Mouse (Mus musculus): ENCODE data around the gene Btf3.

Gene Btf3

GRCm38 (mm10) chr13:98305257-98305656 is 11.5 kb downstream of the Btf3 start:
- H3K4me1 ChIP-seq (replicated peaks; ENCODE audit: low read depth, low read length) = peaks cover 49% of the 10 kb centered on the region
- H3K36me3 ChIP-seq (ENCODE audit: insufficient read depth, low read length) = peaks cover 31% of the 10 kb centered on the region
- H3K4me3 ChIP-seq (replicated peaks; ENCODE audit: low read length) = no peak overlapping the region
- no peaks in the 10 kb centered on the region for H3K27me3 ChIP-seq (ENCODE audit: insufficient read depth, low read length)
- peaks cover 8% of the 10 kb centered on the region for H3K9me3 ChIP-seq (ENCODE audit: low read length)
- TF ChIP-seq CTCF (conservative IDR thresholded peaks at IDR 0.05; ENCODE audit: low read length) (no peak), POU5F1 (IDR thresholded peaks at IDR 0.05; ENCODE audit: borderline replicate concordance, low read length) (no peak), NANOG (IDR thresholded peaks at IDR 0.05; ENCODE audit: borderline replicate concordance, low read length) (no peak)

GRCm38 (mm10) chr13:98298833-98299758 is 17.7 kb downstream of the Btf3 start:
- Histone ChIP-seq H3K4me1 (replicated peaks; ENCODE audit: low read depth, low read length) (peaks cover 27% of the 10 kb centered on the region), H3K9me3 (ENCODE audit: low read length) (peaks cover 14% of the 10 kb centered on the region), H3K4me3 (replicated peaks; ENCODE audit: low read length) (no peak overlapping the region), H3K27me3 (ENCODE audit: insufficient read depth, low read length) (no peaks in the 10 kb centered on the region), H3K36me3 (ENCODE audit: insufficient read depth, low read length) (no peaks in the 10 kb centered on the region)
- TF ChIP-seq CTCF (conservative IDR thresholded peaks at IDR 0.05; ENCODE audit: low read length) (peak; percentile 63), POU5F1 (IDR thresholded peaks at IDR 0.05; ENCODE audit: borderline replicate concordance, low read length) (no peak)

GRCm38 (mm10) chr13:98297883-98298482 is 18.8 kb downstream of the Btf3 start:
- no peaks in the 10 kb centered on the region for H3K36me3 ChIP-seq (ENCODE audit: insufficient read depth, low read length)
- TF ChIP-seq POU5F1 (IDR thresholded peaks at IDR 0.05; ENCODE audit: borderline replicate concordance, low read length) (no peak), NANOG (IDR thresholded peaks at IDR 0.05; ENCODE audit: borderline replicate concordance, low read length) (no peak), CTCF (conservative IDR thresholded peaks at IDR 0.05; ENCODE audit: low read length) (peak; percentile 46)
- H3K9me3 ChIP-seq (ENCODE audit: low read length) = peaks cover 10% of the 10 kb centered on the region
- peaks cover 32% of the 10 kb centered on the region for H3K4me1 ChIP-seq (replicated peaks; ENCODE audit: low read depth, low read length)
- no peaks in the 10 kb centered on the region for H3K27me3 ChIP-seq (ENCODE audit: insufficient read depth, low read length)
- H3K4me3 ChIP-seq (replicated peaks; ENCODE audit: low read length) = no peak overlapping the region

GRCm38 (mm10) chr13:98296072-98296471 is 20.7 kb downstream of the Btf3 start:
- Histone ChIP-seq H3K9me3 (ENCODE audit: low read length) (peaks cover 10% of the 10 kb centered on the region), H3K27me3 (ENCODE audit: insufficient read depth, low read length) (no peaks in the 10 kb centered on the region)
- TF ChIP-seq CTCF (conservative IDR thresholded peaks at IDR 0.05; ENCODE audit: low read length) (no peak), POU5F1 (IDR thresholded peaks at IDR 0.05; ENCODE audit: borderline replicate concordance, low read length) (no peak), NANOG (IDR thresholded peaks at IDR 0.05; ENCODE audit: borderline replicate concordance, low read length) (no peak)

GRCm38 (mm10) chr13:98291712-98292111 is 25.1 kb downstream of the Btf3 start:
- peaks cover 10% of the 10 kb centered on the region for H3K9me3 ChIP-seq (ENCODE audit: low read length)
- H3K36me3 ChIP-seq (ENCODE audit: insufficient read depth, low read length) = no peaks in the 10 kb centered on the region
- no peak overlapping the region for H3K4me3 ChIP-seq (replicated peaks; ENCODE audit: low read length)
- no peaks in the 10 kb centered on the region for H3K27me3 ChIP-seq (ENCODE audit: insufficient read depth, low read length)
- TF ChIP-seq POU5F1 (IDR thresholded peaks at IDR 0.05; ENCODE audit: borderline replicate concordance, low read length) (no peak), NANOG (IDR thresholded peaks at IDR 0.05; ENCODE audit: borderline replicate concordance, low read length) (no peak), CTCF (conservative IDR thresholded peaks at IDR 0.05; ENCODE audit: low read length) (no peak)
- H3K4me1 ChIP-seq (replicated peaks; ENCODE audit: low read depth, low read length) = peaks cover 29% of the 10 kb centered on the region

More at GRCm38 (mm10) chr13:98296072-98296471, 20.7 kb downstream of the Btf3 start:
- Histone ChIP-seq H3K36me3 (ENCODE audit: insufficient read depth, low read length) (no peaks in the 10 kb centered on the region), H3K4me1 (replicated peaks; ENCODE audit: low read depth, low read length) (peaks cover 42% of the 10 kb centered on the region), H3K4me3 (replicated peaks; ENCODE audit: low read length) (0 out of 2 replicates have a peak overlapping the region, but pooled peaks have one; percentile 17)

GRCm38 (mm10) chr13:98290719-98291118 is 26.1 kb downstream of the Btf3 start:
- no peaks in the 10 kb centered on the region for H3K36me3 ChIP-seq (ENCODE audit: insufficient read depth, low read length)
- TF ChIP-seq CTCF (conservative IDR thresholded peaks at IDR 0.05; ENCODE audit: low read length) (0 out of 2 replicates have a peak, but pooled peaks have one; percentile 1), POU5F1 (IDR thresholded peaks at IDR 0.05; ENCODE audit: borderline replicate concordance, low read length) (no peak), NANOG (IDR thresholded peaks at IDR 0.05; ENCODE audit: borderline replicate concordance, low read length) (no peak)

GRCm38 (mm10) chr13:98280990-98281650 is 35.7 kb downstream of the Btf3 start:
- H3K9me3 ChIP-seq (ENCODE audit: low read length) = no peaks in the 10 kb centered on the region

More at GRCm38 (mm10) chr13:98290719-98291118, 26.1 kb downstream of the Btf3 start:
- Histone ChIP-seq H3K9me3 (ENCODE audit: low read length) (peaks cover 10% of the 10 kb centered on the region), H3K4me1 (replicated peaks; ENCODE audit: low read depth, low read length) (peaks cover 19% of the 10 kb centered on the region), H3K27me3 (ENCODE audit: insufficient read depth, low read length) (no peaks in the 10 kb centered on the region), H3K4me3 (replicated peaks; ENCODE audit: low read length) (no peak overlapping the region)

GRCm38 (mm10) chr13:98279686-98280085 is 37.1 kb downstream of the Btf3 start, which contains the start of gene Gm21976:
TSS of gene Gm21976 (plus strand) at chr13:98279887.
- no peaks in the 10 kb centered on the region; the same call in 1 of the 2 replicates for H3K27me3 ChIP-seq (ENCODE audit: insufficient read depth, low read length)

More at GRCm38 (mm10) chr13:98280990-98281650, 35.7 kb downstream of the Btf3 start:
- no peak overlapping the region for H3K4me3 ChIP-seq (replicated peaks; ENCODE audit: low read length)
- no peaks in the 10 kb centered on the region; the same call in 1 of the 2 replicates for H3K27me3 ChIP-seq (ENCODE audit: insufficient read depth, low read length)
- TF ChIP-seq CTCF (conservative IDR thresholded peaks at IDR 0.05; ENCODE audit: low read length) (no peak), POU5F1 (IDR thresholded peaks at IDR 0.05; ENCODE audit: borderline replicate concordance, low read length) (no peak), NANOG (IDR thresholded peaks at IDR 0.05; ENCODE audit: borderline replicate concordance, low read length) (no peak)
- H3K4me1 ChIP-seq (replicated peaks; ENCODE audit: low read depth, low read length) = no peaks in the 10 kb centered on the region
- no peaks in the 10 kb centered on the region for H3K36me3 ChIP-seq (ENCODE audit: insufficient read depth, low read length)

More at GRCm38 (mm10) chr13:98279686-98280085, 37.1 kb downstream of the Btf3 start, which contains the start of gene Gm21976:
- Histone ChIP-seq H3K4me1 (replicated peaks; ENCODE audit: low read depth, low read length) (no peaks in the 10 kb centered on the region), H3K4me3 (replicated peaks; ENCODE audit: low read length) (no peak within 1 kb of the TSS), H3K36me3 (ENCODE audit: insufficient read depth, low read length) (no peaks in the 10 kb centered on the region), H3K9me3 (ENCODE audit: low read length) (no peaks in the 10 kb centered on the region)
- TF ChIP-seq POU5F1 (IDR thresholded peaks at IDR 0.05; ENCODE audit: borderline replicate concordance, low read length) (no peak), CTCF (conservative IDR thresholded peaks at IDR 0.05; ENCODE audit: low read length) (no peak), NANOG (IDR thresholded peaks at IDR 0.05; ENCODE audit: borderline replicate concordance, low read length) (no peak)

Measured in E14TG2a.4 (cell line).